Mouse (Mus musculus): ENCODE results near the gene Cep19.
"Not testable (repeated sequence)": the region's sequence is repeated elsewhere in the genome, so short reads cannot be mapped to it uniquely, and the experiment has no call there.

Cep19 gene

GRCm38 (mm10) chr16:32099638-32100150 is at the start of gene Cep19, which contains the start of gene Pigx:
Gene Cep19 (plus strand): TSS chr16:32099800.
Gene Pigx (minus strand): TSS chr16:32099740.
- DNase-seq, result peak; percentile 92

- no peak for DNase-seq
These were observed 40.8 kb upstream of the Cep19 start for GRCm38 (mm10) chr16:32058817-32059216.

GRCm38 (mm10) chr16:32059840-32060523 is 39.6 kb upstream of the Cep19 start:
- peak; percentile 54 for DNase-seq

GRCm38 (mm10) chr16:32062226-32062625 is 37.4 kb upstream of the Cep19 start:
- DNase-seq, result no peak

- DNase-seq, result no peak
These were observed 35.7 kb upstream of the Cep19 start for GRCm38 (mm10) chr16:32063900-32064299.

GRCm38 (mm10) chr16:32066899-32067298 is 32.7 kb upstream of the Cep19 start:
- no peak for DNase-seq

- DNase-seq, result no peak
These were observed 31.0 kb upstream of the Cep19 start for GRCm38 (mm10) chr16:32068389-32069300.

- not testable (repeated sequence) for DNase-seq
These were observed 29.5 kb upstream of the Cep19 start for GRCm38 (mm10) chr16:32070070-32070469.

GRCm38 (mm10) chr16:32075762-32076161 is 23.8 kb upstream of the Cep19 start:
- DNase-seq, result no peak

- DNase-seq, result no peak
These were observed 23.2 kb upstream of the Cep19 start for GRCm38 (mm10) chr16:32076406-32076805.

GRCm38 (mm10) chr16:32077648-32078407 is 21.8 kb upstream of the Cep19 start:
- DNase-seq, result no peak

- no peak for DNase-seq
These were observed 21.1 kb upstream of the Cep19 start for GRCm38 (mm10) chr16:32078408-32078990.

- DNase-seq, result peak; percentile 89
These were observed 20.5 kb upstream of the Cep19 start, which contains the start of gene Pak2 for GRCm38 (mm10) chr16:32078991-32079511. Gene Pak2 (minus strand): TSS chr16:32079342.

- DNase-seq, result peak; percentile 59
These were observed 11.8 kb upstream of the Cep19 start for GRCm38 (mm10) chr16:32087629-32088443.

GRCm38 (mm10) chr16:32091466-32091865 is 8.1 kb upstream of the Cep19 start:
- DNase-seq, result no peak

- DNase-seq, result not testable (repeated sequence)
These were observed 1.8 kb upstream of the Cep19 start for GRCm38 (mm10) chr16:32097757-32098156.

- DNase-seq, result peak; percentile 71
These were observed 533 bp upstream of the Cep19 start for GRCm38 (mm10) chr16:32098897-32099637.

GRCm38 (mm10) chr16:32102295-32102694 is 2.7 kb downstream of the Cep19 start:
- no peak for DNase-seq

- peak; percentile 38 for DNase-seq
These were observed 6.1 kb downstream of the Cep19 start for GRCm38 (mm10) chr16:32105698-32106097.

GRCm38 (mm10) chr16:32107342-32108045 is 7.9 kb downstream of the Cep19 start:
- DNase-seq, result peak; percentile 69
